Mouse (Mus musculus): Measurements from ENCODE around the gene Olfr620. TPM values are rescaled to one million over a fixed set of nuclear protein-coding genes. Genes with fewer than 3 reads are reported as not detected.

Olfr620 gene
- polyA plus RNA-seq, 1 experiment from 2014 or later, result not detected

Small RNA genes within 50 kb of the gene (microRNA-seq; reads per million reads assigned to microRNA genes)
- not detected for gene Gm26506

Other genes starting within 250 kb of the Olfr620 start
- not detected in 2 replicates for gene Olfr601, start 249.9 kb downstream of the Olfr620 start, polyA plus RNA-seq (2015; fragmentation: Nextera tagmentation; extraction: Ambion mirVana)
- gene Olfr603, start 226.4 kb downstream of the Olfr620 start, polyA plus RNA-seq (2015; fragmentation: Nextera tagmentation; extraction: Ambion mirVana), result not detected in 2 replicates
- gene Usp17lc, start 197.5 kb downstream of the Olfr620 start, polyA plus RNA-seq (2015; fragmentation: Nextera tagmentation; extraction: Ambion mirVana), result not detected in 2 replicates
- gene Olfr605, start 167.1 kb downstream of the Olfr620 start, polyA plus RNA-seq (2015; fragmentation: Nextera tagmentation; extraction: Ambion mirVana), result not detected in 2 replicates
- gene Olfr606, start 163.5 kb downstream of the Olfr620 start, polyA plus RNA-seq (2015; fragmentation: Nextera tagmentation; extraction: Ambion mirVana), result not detected in 2 replicates
- not detected in 2 replicates for gene Olfr607, start 148.4 kb downstream of the Olfr620 start, polyA plus RNA-seq (2015; fragmentation: Nextera tagmentation; extraction: Ambion mirVana)
- gene Olfr608, start 142.7 kb downstream of the Olfr620 start, polyA plus RNA-seq (2015; fragmentation: Nextera tagmentation; extraction: Ambion mirVana), result not detected in 2 replicates
- gene Olfr609, start 114.5 kb downstream of the Olfr620 start, polyA plus RNA-seq (2015; fragmentation: Nextera tagmentation; extraction: Ambion mirVana), result not detected in 2 replicates
- gene Olfr610, start 100.4 kb downstream of the Olfr620 start, polyA plus RNA-seq (2015; fragmentation: Nextera tagmentation; extraction: Ambion mirVana), result not detected in 2 replicates
- gene Olfr611, start 91.7 kb downstream of the Olfr620 start, polyA plus RNA-seq (2015; fragmentation: Nextera tagmentation; extraction: Ambion mirVana), result not detected in 2 replicates
- not detected in 2 replicates for gene Olfr612, start 69.8 kb downstream of the Olfr620 start, polyA plus RNA-seq (2015; fragmentation: Nextera tagmentation; extraction: Ambion mirVana)
- gene Olfr613, start 64.5 kb downstream of the Olfr620 start, polyA plus RNA-seq (2015; fragmentation: Nextera tagmentation; extraction: Ambion mirVana), result not detected in 2 replicates
- not detected in 2 replicates for gene Olfr615, start 56.5 kb downstream of the Olfr620 start, polyA plus RNA-seq (2015; fragmentation: Nextera tagmentation; extraction: Ambion mirVana)
- gene Olfr616, start 43.4 kb downstream of the Olfr620 start, polyA plus RNA-seq (2015; fragmentation: Nextera tagmentation; extraction: Ambion mirVana), result not detected in 2 replicates
- not detected in 2 replicates for gene Olfr617, start 39.5 kb downstream of the Olfr620 start, polyA plus RNA-seq (2015; fragmentation: Nextera tagmentation; extraction: Ambion mirVana)
- not detected in 2 replicates for gene Olfr618, start 22.4 kb downstream of the Olfr620 start, polyA plus RNA-seq (2015; fragmentation: Nextera tagmentation; extraction: Ambion mirVana)
- not detected in 2 replicates for gene Olfr619, start 12.0 kb downstream of the Olfr620 start, polyA plus RNA-seq (2015; fragmentation: Nextera tagmentation; extraction: Ambion mirVana)
- not detected in 2 replicates for gene Olfr622, start 30.2 kb upstream of the Olfr620 start, polyA plus RNA-seq (2015; fragmentation: Nextera tagmentation; extraction: Ambion mirVana)
- not detected in 2 replicates for gene Olfr623, start 51.2 kb upstream of the Olfr620 start, polyA plus RNA-seq (2015; fragmentation: Nextera tagmentation; extraction: Ambion mirVana)
- gene Olfr624, start 58.7 kb upstream of the Olfr620 start, polyA plus RNA-seq (2015; fragmentation: Nextera tagmentation; extraction: Ambion mirVana), result not detected in 2 replicates
- not detected in 2 replicates for gene Olfr625-ps1, start 70.2 kb upstream of the Olfr620 start, polyA plus RNA-seq (2015; fragmentation: Nextera tagmentation; extraction: Ambion mirVana)
- not detected in 2 replicates for gene Olfr243, start 102.1 kb upstream of the Olfr620 start, polyA plus RNA-seq (2015; fragmentation: Nextera tagmentation; extraction: Ambion mirVana)
- gene Olfr628, start 117.8 kb upstream of the Olfr620 start, polyA plus RNA-seq (2015; fragmentation: Nextera tagmentation; extraction: Ambion mirVana), result not detected in 2 replicates
- gene Olfr629, start 132.4 kb upstream of the Olfr620 start, polyA plus RNA-seq (2015; fragmentation: Nextera tagmentation; extraction: Ambion mirVana), result not detected in 2 replicates
- not detected in 2 replicates for gene Olfr630, start 144.8 kb upstream of the Olfr620 start, polyA plus RNA-seq (2015; fragmentation: Nextera tagmentation; extraction: Ambion mirVana)
- not detected in 2 replicates for gene Olfr69, start 159.1 kb upstream of the Olfr620 start, polyA plus RNA-seq (2015; fragmentation: Nextera tagmentation; extraction: Ambion mirVana)
- not detected in 2 replicates for gene Olfr68, start 167.2 kb upstream of the Olfr620 start, polyA plus RNA-seq (2015; fragmentation: Nextera tagmentation; extraction: Ambion mirVana)
- not detected in 2 replicates for gene Olfr67, start 179.3 kb upstream of the Olfr620 start, polyA plus RNA-seq (2015; fragmentation: Nextera tagmentation; extraction: Ambion mirVana)
- gene Hbb-bt, start 201.5 kb upstream of the Olfr620 start, polyA plus RNA-seq (2015; fragmentation: Nextera tagmentation; extraction: Ambion mirVana), result 1,171 and 1,472 TPM in 2 replicates
- gene Hbb-bs, start 215.6 kb upstream of the Olfr620 start, polyA plus RNA-seq (2015; fragmentation: Nextera tagmentation; extraction: Ambion mirVana), result 3,869 and 4,747 TPM in 2 replicates
- not detected in 2 replicates for gene Hbb-bh2, start 228.0 kb upstream of the Olfr620 start, polyA plus RNA-seq (2015; fragmentation: Nextera tagmentation; extraction: Ambion mirVana)
- gene Hbb-bh1, start 230.6 kb upstream of the Olfr620 start, polyA plus RNA-seq (2015; fragmentation: Nextera tagmentation; extraction: Ambion mirVana), result 0.43 TPM in 1 of 2 replicates, not detected in the other
- 24.4 and 25.7 TPM in 2 replicates for gene Hbb-y, start 240.7 kb upstream of the Olfr620 start, polyA plus RNA-seq (2015; fragmentation: Nextera tagmentation; extraction: Ambion mirVana)